Mouse (Mus musculus) embryonic fibroblast, embryonic 13.5 days (primary cell): ENCODE results near the gene Prpf6.

Experiments
- CTCF ChIP-seq: IDR thresholded peaks from 2 replicates; pipeline ENCODE4 v1.5.1; 2011; ENCODE audit warnings: mild to moderate bottlenecking, control low read depth, low read length, moderate library complexity, borderline replicate concordance; ENCODE audit not compliant: insufficient read depth
- POLR2A ChIP-seq: IDR thresholded peaks from 2 replicates; pipeline ENCODE4 v1.6.1; 2011; ENCODE audit warnings: low read depth, mild to moderate bottlenecking, control low read depth, low read length, moderate library complexity

DNA sequence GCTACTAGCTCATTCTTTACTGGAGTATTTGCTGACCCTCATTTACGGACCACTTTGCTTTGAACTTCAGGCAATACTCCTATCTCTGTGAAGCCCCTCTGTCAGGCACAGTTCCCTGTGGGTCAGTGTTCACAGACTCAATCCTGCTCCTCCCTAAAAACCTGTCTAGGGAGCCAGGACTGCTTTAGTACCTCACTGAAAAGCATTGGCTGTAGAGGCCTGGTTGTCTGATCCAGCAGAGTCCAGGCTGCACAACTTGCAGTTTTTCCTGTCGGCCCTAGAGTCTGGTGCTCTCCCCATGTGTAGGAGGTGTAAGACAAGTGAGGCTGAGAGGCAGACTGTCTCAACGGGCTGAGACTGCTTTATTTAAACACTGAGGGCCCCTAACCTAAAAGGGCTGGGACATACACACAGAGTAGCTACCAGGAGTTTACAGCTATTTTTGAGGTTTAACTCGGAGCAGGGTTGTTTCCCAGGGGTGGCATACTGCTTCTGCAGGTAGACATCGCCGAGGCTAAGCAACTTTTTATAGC, 8.6 kb downstream of the Prpf6 start:
- TF ChIP-seq POLR2A = no peak
- no peak for TF ChIP-seq CTCF
